Mouse (Mus musculus): ENCODE measurements around the gene Cbs. TPM values are rescaled to one million over a fixed set of nuclear protein-coding genes. Genes with fewer than 3 reads are reported as not detected.
A peak's percentile ranks its signal among the peaks of the same experiment; 100 is the strongest.

The Cbs gene
- total and polyA plus RNA-seq, 2 experiments from 2014 or later, result 18.6 to 22.3 TPM

- TF ChIP-seq CTCF (IDR thresholded peaks at IDR 0.05; ENCODE audit: low read depth), result 0 out of 2 replicates have a peak, but pooled peaks have one; percentile 18
- WGBS, result 2% methylated on average over 73 of the region's 77 CpGs
- ATAC-seq, result peak; percentile 99
Measured at GRCm38 (mm10) chr17:31658468-31659185, 21.6 kb upstream of the Cbs start, which contains the start of gene U2af1. Gene U2af1 (minus strand): TSS chr17:31658892.

DNA sequence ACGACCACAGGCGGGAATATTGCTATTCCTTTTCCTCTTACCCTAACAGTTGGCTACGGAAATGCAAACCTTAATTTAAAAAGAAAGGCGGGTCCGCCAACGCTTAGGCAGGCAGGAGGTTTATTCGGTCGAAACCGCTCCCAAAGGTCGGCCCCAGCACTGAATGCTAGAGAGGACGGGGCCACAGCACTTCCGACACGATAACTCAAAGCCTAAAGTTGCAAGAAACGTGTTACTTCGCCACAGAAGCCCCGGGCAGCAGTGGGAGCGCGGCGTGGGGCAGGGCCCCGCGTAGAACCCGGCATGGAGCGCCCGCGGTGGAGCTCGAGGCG lies 21.1 kb upstream of the Cbs start:
- H3K27ac ChIP-seq (ENCODE audit: low read depth, low read length), result peak overlapping the region; percentile 88
- 3% methylated on average over 26 of the region's 27 CpGs for WGBS
- peak overlapping the region; percentile 99 for H3K4me3 ChIP-seq (ENCODE audit: low read depth, low read length)

More at GRCm38 (mm10) chr17:31658468-31659185, 21.6 kb upstream of the Cbs start, which contains the start of gene U2af1:
- H3K36me3 ChIP-seq (ENCODE audit: insufficient read depth), result peaks cover 19% of the 10 kb centered on the region
- peak within 1 kb of the TSS; percentile 92 for H3K27ac ChIP-seq (ENCODE audit: low read depth, low read length)
- peak; percentile 100 for DNase-seq
- H3K4me1 ChIP-seq (ENCODE audit: insufficient read depth), result peaks cover 12% of the 10 kb centered on the region
- H3K9ac ChIP-seq, result peak within 1 kb of the TSS; percentile 86
- peak within 1 kb of the TSS; percentile 99 for H3K4me3 ChIP-seq (ENCODE audit: low read depth, low read length)
- peak within 1 kb of the TSS; percentile 88 for H3K4me2 ChIP-seq (ENCODE audit: low read depth)
- H3K27me3 ChIP-seq (ENCODE audit: insufficient read depth, low read length), result no peaks in the 10 kb centered on the region
- H3K9me3 ChIP-seq (ENCODE audit: low read length), result no peaks in the 10 kb centered on the region

DNA sequence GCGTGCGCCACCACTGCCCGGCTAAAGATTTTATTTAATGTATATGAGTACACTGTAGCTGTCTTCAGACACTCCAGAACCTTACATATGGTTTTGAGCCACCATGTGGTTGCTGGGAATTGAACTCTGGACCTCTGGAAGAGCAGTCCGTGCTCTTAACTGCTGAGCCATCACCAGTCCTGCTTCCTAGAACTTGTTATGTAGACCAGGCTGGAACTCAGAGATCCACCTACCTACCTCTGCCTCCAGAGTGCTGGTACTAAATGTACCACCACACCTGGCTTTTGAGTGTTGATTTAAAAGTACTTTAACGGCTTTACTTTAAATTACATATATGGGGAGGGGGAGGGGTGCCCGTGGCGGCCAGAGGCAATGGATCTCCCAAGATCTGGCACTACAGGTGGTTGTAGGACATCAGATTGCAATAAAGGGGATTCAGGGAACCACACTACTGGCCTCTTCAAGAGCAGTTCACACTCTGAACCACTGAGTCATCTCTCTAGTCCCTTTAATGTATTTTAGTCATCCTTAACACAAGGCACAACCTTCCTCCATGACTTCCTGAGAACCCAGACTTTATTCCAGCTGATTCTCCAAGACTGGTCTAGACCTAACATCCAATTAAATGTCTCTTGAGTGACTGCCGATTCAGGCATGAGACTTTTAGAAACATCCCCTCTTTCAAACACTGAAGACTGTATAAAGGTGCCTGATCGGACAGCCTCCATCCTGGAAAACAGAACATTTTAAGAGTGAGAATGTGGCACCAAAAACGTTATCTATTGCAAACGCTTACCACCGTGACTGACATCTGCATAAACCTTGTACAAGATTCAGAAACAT lies 20.3 kb upstream of the Cbs start:
- H3K27ac ChIP-seq (ENCODE audit: low read depth, low read length), result no peak overlapping the region

More for the DNA sequence above, 21.1 kb upstream of the Cbs start:
- H3K27me3 ChIP-seq (ENCODE audit: insufficient read depth, low read length), result no peaks in the 10 kb centered on the region
- no peak for ATAC-seq
- peak overlapping the region; percentile 86 for H3K9ac ChIP-seq
- peaks cover 24% of the 10 kb centered on the region for H3K36me3 ChIP-seq (ENCODE audit: insufficient read depth)
- peak overlapping the region; percentile 88 for H3K4me2 ChIP-seq (ENCODE audit: low read depth)
- H3K9me3 ChIP-seq (ENCODE audit: low read length), result no peaks in the 10 kb centered on the region
- peaks cover 12% of the 10 kb centered on the region for H3K4me1 ChIP-seq (ENCODE audit: insufficient read depth)
- no peak for TF ChIP-seq CTCF (IDR thresholded peaks at IDR 0.05; ENCODE audit: low read depth)
- DNase-seq, result no peak

GRCm38 (mm10) chr17:31656682-31657081 lies 19.6 kb upstream of the Cbs start:
- Histone ChIP-seq H3K9ac (no peak overlapping the region), H3K4me2 (ENCODE audit: low read depth) (no peak overlapping the region), H3K4me1 (ENCODE audit: insufficient read depth) (peaks cover 12% of the 10 kb centered on the region), H3K9me3 (ENCODE audit: low read length) (no peaks in the 10 kb centered on the region), H3K36me3 (ENCODE audit: insufficient read depth) (peaks cover 38% of the 10 kb centered on the region), H3K27ac (ENCODE audit: low read depth, low read length) (no peak overlapping the region), H3K4me3 (ENCODE audit: low read depth, low read length) (no peak overlapping the region), H3K27me3 (ENCODE audit: insufficient read depth, low read length) (no peaks in the 10 kb centered on the region)
- ATAC-seq, result no peak
- DNase-seq, result no peak
- 78% methylated on average over 5 of the region's 5 CpGs for WGBS
- TF ChIP-seq CTCF (IDR thresholded peaks at IDR 0.05; ENCODE audit: low read depth), result no peak

More for the DNA sequence above, 20.3 kb upstream of the Cbs start:
- DNase-seq (no peak), ATAC-seq (no peak)
- H3K9ac ChIP-seq, result peak overlapping the region; percentile 86
- peaks cover 12% of the 10 kb centered on the region for H3K4me1 ChIP-seq (ENCODE audit: insufficient read depth)
- 53% methylated on average over 12 of the region's 12 CpGs for WGBS
- peaks cover 31% of the 10 kb centered on the region for H3K36me3 ChIP-seq (ENCODE audit: insufficient read depth)
- no peaks in the 10 kb centered on the region for H3K9me3 ChIP-seq (ENCODE audit: low read length)
- H3K27me3 ChIP-seq (ENCODE audit: insufficient read depth, low read length), result no peaks in the 10 kb centered on the region
- H3K4me2 ChIP-seq (ENCODE audit: low read depth), result peak overlapping the region; percentile 88
- peak overlapping the region; percentile 99 for H3K4me3 ChIP-seq (ENCODE audit: low read depth, low read length)
- TF ChIP-seq CTCF (IDR thresholded peaks at IDR 0.05; ENCODE audit: low read depth), result no peak

GRCm38 (mm10) chr17:31655366-31655765 lies 18.3 kb upstream of the Cbs start:
- no peak for ATAC-seq
- no peak overlapping the region for H3K4me3 ChIP-seq (ENCODE audit: low read depth, low read length)
- no peak overlapping the region for H3K9ac ChIP-seq
- H3K9me3 ChIP-seq (ENCODE audit: low read length), result no peaks in the 10 kb centered on the region
- 67% methylated on average over 4 of the region's 4 CpGs for WGBS
- TF ChIP-seq CTCF (IDR thresholded peaks at IDR 0.05; ENCODE audit: low read depth), result no peak
- H3K4me1 ChIP-seq (ENCODE audit: insufficient read depth), result peaks cover 9% of the 10 kb centered on the region
- DNase-seq, result no peak
- H3K27ac ChIP-seq (ENCODE audit: low read depth, low read length), result no peak overlapping the region
- peaks cover 51% of the 10 kb centered on the region for H3K36me3 ChIP-seq (ENCODE audit: insufficient read depth)
- no peaks in the 10 kb centered on the region for H3K27me3 ChIP-seq (ENCODE audit: insufficient read depth, low read length)
- H3K4me2 ChIP-seq (ENCODE audit: low read depth), result no peak overlapping the region

GRCm38 (mm10) chr17:31653277-31653676 lies 16.2 kb upstream of the Cbs start:
- Histone ChIP-seq H3K36me3 (ENCODE audit: insufficient read depth) (peaks cover 71% of the 10 kb centered on the region), H3K4me3 (ENCODE audit: low read depth, low read length) (no peak overlapping the region), H3K4me2 (ENCODE audit: low read depth) (no peak overlapping the region), H3K4me1 (ENCODE audit: insufficient read depth) (peaks cover 9% of the 10 kb centered on the region), H3K27ac (ENCODE audit: low read depth, low read length) (no peak overlapping the region), H3K27me3 (ENCODE audit: insufficient read depth, low read length) (no peaks in the 10 kb centered on the region), H3K9ac (no peak overlapping the region), H3K9me3 (ENCODE audit: low read length) (no peaks in the 10 kb centered on the region)
- 89% methylated on average over 6 of the region's 6 CpGs for WGBS
- DNase-seq (no peak), ATAC-seq (no peak)
- no peak for TF ChIP-seq CTCF (IDR thresholded peaks at IDR 0.05; ENCODE audit: low read depth)

DNA sequence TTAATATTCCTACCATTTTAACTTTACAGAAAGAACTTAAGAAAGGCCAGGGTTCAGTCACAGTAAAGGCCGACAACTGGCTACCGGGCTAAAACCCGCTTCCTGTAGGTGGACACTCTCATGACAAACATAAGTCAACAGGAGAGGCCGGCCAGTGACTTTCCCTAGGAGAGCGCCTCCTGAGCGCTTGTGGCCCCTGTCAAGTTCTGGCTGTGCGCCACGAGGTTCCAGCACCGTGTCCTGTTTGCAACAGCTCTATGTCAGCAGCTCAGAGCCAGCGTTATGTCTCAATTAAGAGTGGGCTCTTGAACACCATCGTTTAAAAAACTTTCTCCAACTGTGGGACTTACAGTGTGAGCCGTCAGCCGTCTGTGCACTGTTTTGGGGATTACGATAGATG lies 15.1 kb upstream of the Cbs start:
- 88% methylated on average over 14 of the region's 14 CpGs for whole genome bisulfite sequencing
- DNase-seq (no peak), ATAC-seq (no peak)
- Histone ChIP-seq H3K9me3 (ENCODE audit: low read length) (no peaks in the 10 kb centered on the region), H3K4me2 (ENCODE audit: low read depth) (no peak overlapping the region), H3K27me3 (ENCODE audit: insufficient read depth, low read length) (no peaks in the 10 kb centered on the region), H3K36me3 (ENCODE audit: insufficient read depth) (peaks cover 82% of the 10 kb centered on the region), H3K4me3 (ENCODE audit: low read depth, low read length) (no peak overlapping the region), H3K9ac (no peak overlapping the region), H3K27ac (ENCODE audit: low read depth, low read length) (no peak overlapping the region), H3K4me1 (ENCODE audit: insufficient read depth) (peaks cover 3% of the 10 kb centered on the region)
- TF ChIP-seq CTCF (IDR thresholded peaks at IDR 0.05; ENCODE audit: low read depth), result no peak

Measured in forebrain, postnatal 0 days (tissue).